Mouse (Mus musculus) stomach, embryonic 15.5 days (tissue): ENCODE data around the gene Hist1h2bq. TPM values are rescaled to one million over a fixed set of nuclear protein-coding genes. Genes with fewer than 3 reads are reported as not detected.
"Not testable (repeated sequence)": the region's sequence is repeated elsewhere in the genome, so short reads cannot be mapped to it uniquely, and the experiment has no call there.

ENCODE experiments used
- ATAC-seq: fragments of 200-750 bp; cut with Nextera tagmentation; 2 replicates; pipeline ENCODE4 v1.8.0; 2017; ENCODE audit warnings: low read depth, moderate number of reproducible peaks, moderate TSS enrichment; ENCODE audit not compliant: insufficient read depth, low FRiP score
- H3K27ac ChIP-seq: fragments of 300-500 bp; sonication (generic); 2 replicates; pipeline ENCODE4 v1.5.1; 2015; ENCODE audit warnings: mild to moderate bottlenecking, inconsistent platforms
- H3K27me3 ChIP-seq: fragments of 300-500 bp; sonication (generic); replicated peaks from 2 replicates; pipeline ENCODE4 v1.6.1; 2015; ENCODE audit warnings: inconsistent platforms
- H3K36me3 ChIP-seq: fragments of 300-500 bp; sonication (generic); 2 replicates; pipeline ENCODE4 v1.6.1; 2015; ENCODE audit warnings: inconsistent platforms
- H3K4me1 ChIP-seq: fragments of 300-500 bp; sonication (generic); 2 replicates; pipeline ENCODE4 v1.6.1; 2015; ENCODE audit warnings: inconsistent platforms
- H3K4me2 ChIP-seq: fragments of 300-500 bp; sonication (generic); 2 replicates; pipeline ENCODE4 v1.6.1; 2015; ENCODE audit warnings: mild to moderate bottlenecking, inconsistent platforms
- H3K4me3 ChIP-seq: fragments of 300-500 bp; sonication (generic); replicated peaks from 2 replicates; pipeline ENCODE4 v1.5.1; 2015; ENCODE audit warnings: inconsistent platforms
- H3K9ac ChIP-seq: fragments of 300-500 bp; sonication (generic); 2 replicates; pipeline ENCODE4 v1.6.1; 2015; ENCODE audit warnings: inconsistent platforms
- H3K9me3 ChIP-seq: fragments of 300-500 bp; sonication (generic); 2 replicates; pipeline ENCODE4 v1.6.1; 2016; ENCODE audit warnings: inconsistent platforms
- WGBS: fragments of 180-500 bp; shearing (Covaris S2); methylation state at CpG from one replicate; pipeline ENCODE4 v1.1.7; 2015; 5-methylcytosine and 5-hydroxymethylcytosine counted together
- polyA plus RNA-seq: library from polyadenylated mRNA; unstranded; fragments of >200 nt; fragmentation: Nextera tagmentation; extraction: Ambion mirVana; gene quantifications from 2 replicates; pipeline ENCODE4 v1.2.1, GENCODE M21; 2015

The Hist1h2bq gene
- polyA plus RNA-seq = 17.3 and 17.7 TPM in 2 replicates

GRCm38 (mm10) chr13:21810073-21810472 lies at the start of gene Hist1h2bq, which contains the start of gene Hist1h2ao:
Gene Hist1h2bq, minus strand, starts transcription at chr13:21810197.
Gene Hist1h2ao, plus strand, starts transcription at chr13:21810465.
- WGBS = no CpG with 5 or more reads among the region's 23 CpGs
- peak; percentile 95 for ATAC-seq

DNA sequence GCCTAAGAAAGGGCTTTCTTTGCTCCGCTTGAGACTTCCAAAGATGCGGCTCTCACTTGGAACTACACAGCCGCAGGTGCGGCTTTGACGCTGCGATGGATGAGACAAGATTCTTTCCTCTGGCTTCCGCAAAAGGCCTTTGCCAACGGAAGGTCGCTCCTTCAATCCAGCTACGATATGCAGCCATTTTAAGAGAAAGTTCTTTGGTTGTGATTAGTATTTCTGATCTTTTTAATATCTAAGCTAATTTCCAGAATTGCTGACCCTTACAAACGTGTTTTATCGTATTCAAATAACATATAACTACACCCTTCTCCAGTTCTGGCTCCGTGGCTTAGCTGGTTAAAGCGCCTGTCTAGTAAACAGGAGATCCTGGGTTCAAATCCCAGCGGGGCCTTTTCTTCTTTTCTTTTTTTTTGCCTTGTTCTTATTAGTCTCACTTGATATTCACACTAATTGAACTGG lies 45.7 kb upstream of the Hist1h2bq start:
- Histone ChIP-seq H3K27me3 (no peaks in the 10 kb centered on the region), H3K27ac (no peak overlapping the region), H3K9me3 (no peaks in the 10 kb centered on the region), H3K4me2 (peak overlapping the region; percentile 49), H3K4me3 (peak overlapping the region; percentile 41), H3K36me3 (no peaks in the 10 kb centered on the region), H3K9ac (no peak overlapping the region), H3K4me1 (no peaks in the 10 kb centered on the region)
- 2% methylated on average over 15 of the region's 15 CpGs for WGBS
- ATAC-seq = no peak

More at GRCm38 (mm10) chr13:21810073-21810472, at the start of gene Hist1h2bq, which contains the start of gene Hist1h2ao:
- H3K27ac ChIP-seq, H3K36me3 ChIP-seq, H3K9me3 ChIP-seq, H3K9ac ChIP-seq, H3K4me1 ChIP-seq, H3K4me3 ChIP-seq, H3K4me2 ChIP-seq, H3K27me3 ChIP-seq: not testable (repeated sequence)

- Histone ChIP-seq H3K36me3 (no peaks in the 10 kb centered on the region), H3K4me2 (peak overlapping the region; percentile 49), H3K9ac (no peak overlapping the region), H3K27ac (no peak overlapping the region), H3K27me3 (no peaks in the 10 kb centered on the region), H3K9me3 (no peaks in the 10 kb centered on the region), H3K4me1 (no peaks in the 10 kb centered on the region), H3K4me3 (peak overlapping the region; percentile 41)
- 4% methylated on average over 11 of the region's 11 CpGs for WGBS
- ATAC-seq = 0 out of 2 replicates have a peak, but pooled peaks have one; percentile 72
Observed at GRCm38 (mm10) chr13:21855146-21855545, 45.1 kb upstream of the Hist1h2bq start.

GRCm38 (mm10) chr13:21852215-21852945 lies 42.4 kb upstream of the Hist1h2bq start:
- no peaks in the 10 kb centered on the region for H3K4me1 ChIP-seq
- no peak overlapping the region for H3K4me3 ChIP-seq
- H3K36me3 ChIP-seq = no peaks in the 10 kb centered on the region
- no peak for ATAC-seq
- no peak overlapping the region for H3K4me2 ChIP-seq
- H3K9ac ChIP-seq = no peak overlapping the region
- no peaks in the 10 kb centered on the region for H3K9me3 ChIP-seq
- 45% methylated on average over 3 of the region's 3 CpGs for WGBS
- no peaks in the 10 kb centered on the region for H3K27me3 ChIP-seq
- H3K27ac ChIP-seq = no peak overlapping the region

- H3K27ac ChIP-seq, H3K27me3 ChIP-seq, H3K36me3 ChIP-seq, H3K9ac ChIP-seq, H3K9me3 ChIP-seq, H3K4me1 ChIP-seq, ATAC-seq, H3K4me2 ChIP-seq, H3K4me3 ChIP-seq: not testable (repeated sequence)
- 52% methylated on average over 1 of the region's 1 CpGs for WGBS
Observed at GRCm38 (mm10) chr13:21850696-21851095, 40.7 kb upstream of the Hist1h2bq start.

GRCm38 (mm10) chr13:21847883-21848282 lies 37.9 kb upstream of the Hist1h2bq start:
- no peak overlapping the region for H3K27ac ChIP-seq
- H3K27me3 ChIP-seq = no peaks in the 10 kb centered on the region
- no peaks in the 10 kb centered on the region for H3K9me3 ChIP-seq
- H3K36me3 ChIP-seq = no peaks in the 10 kb centered on the region
- H3K4me2 ChIP-seq = no peak overlapping the region
- ATAC-seq = no peak
- no peak overlapping the region for H3K4me3 ChIP-seq
- H3K9ac ChIP-seq = no peak overlapping the region
- WGBS = 26% methylated on average over 8 of the region's 8 CpGs
- H3K4me1 ChIP-seq = no peaks in the 10 kb centered on the region

GRCm38 (mm10) chr13:21846356-21846755 lies 36.4 kb upstream of the Hist1h2bq start:
- not testable (repeated sequence) for H3K27ac ChIP-seq

GRCm38 (mm10) chr13:21840508-21840907 lies 30.5 kb upstream of the Hist1h2bq start:
- ATAC-seq = peak; percentile 58
- not testable (repeated sequence) for H3K36me3 ChIP-seq, H3K9me3 ChIP-seq, H3K27me3 ChIP-seq, H3K4me3 ChIP-seq, H3K4me1 ChIP-seq, H3K9ac ChIP-seq, H3K27ac ChIP-seq, H3K4me2 ChIP-seq
- WGBS = no CpG with 5 or more reads among the region's 4 CpGs

More at GRCm38 (mm10) chr13:21846356-21846755, 36.4 kb upstream of the Hist1h2bq start:
- H3K4me1 ChIP-seq, H3K36me3 ChIP-seq, H3K9me3 ChIP-seq, H3K27me3 ChIP-seq, H3K4me3 ChIP-seq, H3K9ac ChIP-seq, H3K4me2 ChIP-seq, ATAC-seq: not testable (repeated sequence)

DNA sequence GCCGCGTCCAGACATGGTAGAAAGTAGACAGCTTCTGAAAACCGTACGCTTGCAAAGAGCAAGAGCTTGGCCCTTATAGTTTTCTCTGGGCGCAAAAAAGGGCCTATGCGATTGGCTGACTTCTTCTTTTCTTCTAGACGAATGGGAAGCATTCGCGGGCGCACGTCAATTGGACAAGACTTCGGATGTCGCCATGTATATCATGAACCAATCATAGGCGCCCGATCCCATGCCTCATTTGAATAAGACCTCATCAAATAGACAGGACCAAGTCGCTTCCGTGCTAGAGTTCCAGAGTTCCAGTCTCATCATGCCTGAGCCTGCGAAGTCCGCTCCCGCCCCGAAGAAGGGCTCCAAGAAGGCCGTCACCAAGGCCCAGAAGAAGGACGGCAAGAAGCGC lies 23.5 kb upstream of the Hist1h2bq start, which contains the start of the genes Hist1h2ap and Hist1h2br:
Gene Hist1h2ap (minus strand): TSS at position 47 of the 400 bp plus-strand sequence.
Gene Hist1h2br (plus strand): TSS at position 283 of the 400 bp plus-strand sequence.
- ATAC-seq = peak; percentile 93
- not testable (repeated sequence) for H3K4me2 ChIP-seq, H3K9ac ChIP-seq, H3K4me3 ChIP-seq, H3K27me3 ChIP-seq, H3K36me3 ChIP-seq, H3K4me1 ChIP-seq, H3K9me3 ChIP-seq, H3K27ac ChIP-seq
- WGBS = no CpG with 5 or more reads among the region's 24 CpGs

- H3K4me1 ChIP-seq, H3K27me3 ChIP-seq, H3K36me3 ChIP-seq, H3K9ac ChIP-seq, H3K9me3 ChIP-seq, H3K27ac ChIP-seq: not testable (repeated sequence)
- peak; percentile 82 for ATAC-seq
- Histone ChIP-seq H3K4me3 (peak within 1 kb of the TSS; percentile 18; the same call in 1 of the 2 replicates), H3K4me2 (peak within 1 kb of the TSS; percentile 33; the same call in 1 of the 2 replicates)
- WGBS = under 1% methylated on average over 27 of the region's 58 CpGs
Observed at GRCm38 (mm10) chr13:21831418-21832394, 21.7 kb upstream of the Hist1h2bq start, which contains the start of gene Hist1h4n. Gene Hist1h4n, minus strand, starts transcription at chr13:21832196.

DNA sequence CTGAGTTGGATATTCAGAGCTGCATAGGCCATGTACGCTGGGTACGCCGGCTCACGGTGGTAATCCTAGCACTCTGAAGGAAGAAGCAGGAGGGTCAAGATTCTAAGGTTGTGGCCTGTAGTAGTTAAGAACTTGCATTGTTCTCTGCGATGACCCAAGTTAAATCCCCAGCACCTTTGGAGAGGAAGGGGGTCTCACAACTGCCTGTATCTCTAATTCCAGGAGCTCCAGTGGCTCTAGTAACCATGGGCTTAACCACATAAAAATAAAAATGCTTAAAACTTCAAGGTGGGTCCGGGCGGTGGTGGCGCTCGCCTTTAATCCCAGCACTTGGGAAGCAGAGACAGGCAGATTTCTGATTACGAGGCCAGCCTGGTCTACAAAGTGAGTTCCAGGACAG lies 20.3 kb upstream of the Hist1h2bq start:
- no peaks in the 10 kb centered on the region for H3K27me3 ChIP-seq
- H3K9me3 ChIP-seq = no peaks in the 10 kb centered on the region
- no peak overlapping the region for H3K4me3 ChIP-seq
- no peak overlapping the region for H3K27ac ChIP-seq
- ATAC-seq = no peak
- H3K9ac ChIP-seq = no peak overlapping the region
- no peaks in the 10 kb centered on the region for H3K4me1 ChIP-seq
- H3K36me3 ChIP-seq = no peaks in the 10 kb centered on the region
- no peak overlapping the region for H3K4me2 ChIP-seq
- 90% methylated on average over 10 of the region's 10 CpGs for WGBS
